Mouse (Mus musculus) liver, adult 2 months (tissue): ENCODE results near the gene Prune2. TPM values are rescaled to one million over a fixed set of nuclear protein-coding genes. Genes with fewer than 3 reads are reported as not detected.

Experiments used
- DNase-seq: peaks from one replicate; pipeline ENCODE4 v3.0.0-alpha.2; 2011; ENCODE audit warnings: low read depth, low spot score; ENCODE audit errors: extremely low read depth
- H3K27ac ChIP-seq: fragments of 200-500 bp; replicated peaks from 2 replicates; pipeline ENCODE4 v1.5.1; 2012; ENCODE audit warnings: low read depth, mild to moderate bottlenecking, control low read depth, inconsistent platforms, low read length; ENCODE audit not compliant: insufficient read depth
- H3K27me3 ChIP-seq: fragments of 200-500 bp; 2 replicates; pipeline ENCODE4 v1.6.1; 2012; ENCODE audit warnings: mild to moderate bottlenecking, moderate library complexity, low read length, inconsistent platforms; ENCODE audit not compliant: control insufficient read depth, insufficient read depth
- H3K36me3 ChIP-seq: fragments of 200-500 bp; 2 replicates; pipeline ENCODE4 v1.6.1; 2012; ENCODE audit warnings: low read length, inconsistent platforms; ENCODE audit not compliant: control insufficient read depth, insufficient read depth
- H3K4me1 ChIP-seq: fragments of 200-500 bp; 2 replicates; pipeline ENCODE4 v1.6.1; 2011; ENCODE audit warnings: low read length; ENCODE audit not compliant: control insufficient read depth, insufficient read depth
- H3K4me3 ChIP-seq: fragments of 200-500 bp; 2 replicates; pipeline ENCODE4 v1.5.1; 2011; ENCODE audit warnings: low read depth, mild to moderate bottlenecking, control low read depth, low read length, moderate library complexity; ENCODE audit not compliant: insufficient read depth
- H3K79me2 ChIP-seq: fragments of 200-500 bp; 2 replicates; pipeline ENCODE4 v1.6.1; 2012; ENCODE audit warnings: inconsistent platforms, mild to moderate bottlenecking, low read length, moderate library complexity; ENCODE audit not compliant: control insufficient read depth, insufficient read depth
- H3K9ac ChIP-seq: fragments of 200-500 bp; 2 replicates; pipeline ENCODE4 v1.6.1; 2012; ENCODE audit warnings: low read depth, mild to moderate bottlenecking, control low read depth, inconsistent platforms, low read length
- CTCF ChIP-seq: fragments of 200-500 bp; IDR thresholded peaks from 2 replicates; pipeline ENCODE4 v1.5.1; 2011; ENCODE audit warnings: low read depth, low read length, control low read depth
- POLR2A ChIP-seq: fragments of 200-500 bp; IDR thresholded peaks from 2 replicates; pipeline ENCODE4 v1.6.1; 2011; ENCODE audit warnings: low read length, control low read depth; ENCODE audit not compliant: insufficient read depth; ENCODE audit errors: extremely low read depth
- WGBS: fragments of 180-500 bp; shearing (Covaris S2); methylation state at CpG from one replicate; pipeline ENCODE4 v1.1.7; 2018; 5-methylcytosine and 5-hydroxymethylcytosine counted together
- polyA plus RNA-seq: library from polyadenylated mRNA; depleted of rRNA; stranded (reverse); fragments of >200 nt; gene quantifications from 2 replicates; pipeline ENCODE4 v1.2.3, GENCODE M21; 2012
- total RNA-seq: library from RNA; depleted of rRNA; stranded (reverse); fragments of >200 nt; gene quantifications from 2 replicates; pipeline ENCODE4 v1.2.3, GENCODE M21; 2014

Prune2 gene
- total and polyA plus RNA-seq, 2 experiments: 0.06 to 0.55 TPM

DNA sequence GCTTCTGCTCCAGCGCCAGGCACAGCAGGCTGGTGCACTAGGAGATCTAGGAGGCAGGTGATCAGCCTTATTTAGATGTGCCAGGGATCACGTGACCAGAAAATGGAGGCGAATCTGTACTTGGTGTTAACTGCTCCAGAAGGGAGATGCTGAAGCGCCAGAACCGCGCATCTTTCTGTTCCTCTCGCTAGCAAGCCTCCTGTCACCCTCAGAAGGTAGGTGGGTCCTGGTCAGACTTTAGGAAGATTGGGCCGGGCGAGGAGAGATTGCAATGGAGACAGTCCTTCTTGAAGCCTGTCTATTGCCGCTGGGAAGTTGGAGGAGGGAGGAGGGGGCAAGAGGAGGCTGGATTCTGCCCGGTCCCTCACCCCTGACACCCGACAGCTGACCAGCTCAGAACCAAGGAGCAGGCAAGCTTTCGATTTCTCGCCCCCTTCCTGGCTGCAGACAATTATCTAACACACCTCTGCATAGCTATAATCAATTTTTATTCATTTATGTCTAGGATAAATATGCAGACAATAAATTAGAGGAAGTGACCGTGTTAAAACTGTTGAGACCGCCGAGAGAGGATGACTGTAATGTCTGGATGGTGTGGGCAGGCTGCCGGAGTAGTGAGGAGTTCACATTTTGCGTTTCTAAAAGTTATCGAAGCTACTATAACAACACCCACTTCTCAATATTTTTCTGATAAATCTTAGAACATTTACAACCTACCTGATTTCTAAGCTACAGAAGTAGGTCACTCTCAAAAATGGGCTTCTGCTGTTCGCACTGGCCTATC, 181.0 kb downstream of the Prune2 start:
- no peak for DNase-seq
- Histone ChIP-seq H3K4me1 (no peaks in the 10 kb centered on the region), H3K4me3 (no peak overlapping the region), H3K79me2 (no peaks in the 10 kb centered on the region), H3K9ac (no peak overlapping the region), H3K27me3 (0 out of 2 replicates have a peak, but pooled peaks cover 3% of the 10 kb centered on the region), H3K36me3 (no peaks in the 10 kb centered on the region), H3K27ac (no peak overlapping the region)
- 14% methylated on average over 21 of the region's 21 CpGs for WGBS
- no peak for TF ChIP-seq CTCF
- TF ChIP-seq POLR2A: no peak

GRCm38 (mm10) chr19:17137656-17138055, 181.7 kb downstream of the Prune2 start:
- WGBS: 21% methylated on average over 2 of the region's 2 CpGs
- no peak for DNase-seq
- no peaks in the 10 kb centered on the region for H3K36me3 ChIP-seq
- 0 out of 2 replicates have a peak, but pooled peaks cover 3% of the 10 kb centered on the region for H3K27me3 ChIP-seq
- no peak overlapping the region for H3K4me3 ChIP-seq
- H3K4me1 ChIP-seq: no peaks in the 10 kb centered on the region
- TF ChIP-seq CTCF: no peak
- TF ChIP-seq POLR2A: no peak
- H3K27ac ChIP-seq: no peak overlapping the region
- H3K9ac ChIP-seq: no peak overlapping the region
- no peaks in the 10 kb centered on the region for H3K79me2 ChIP-seq

- Histone ChIP-seq H3K4me1 (no peaks in the 10 kb centered on the region), H3K27me3 (0 out of 2 replicates have a peak, but pooled peaks cover 3% of the 10 kb centered on the region), H3K27ac (no peak overlapping the region), H3K79me2 (no peaks in the 10 kb centered on the region), H3K9ac (no peak overlapping the region), H3K36me3 (no peaks in the 10 kb centered on the region), H3K4me3 (no peak overlapping the region)
- 29% methylated on average over 10 of the region's 10 CpGs for WGBS
- no peak for DNase-seq
- no peak for TF ChIP-seq POLR2A
- no peak for TF ChIP-seq CTCF
Observed at GRCm38 (mm10) chr19:17138144-17138915, 182.4 kb downstream of the Prune2 start.

DNA sequence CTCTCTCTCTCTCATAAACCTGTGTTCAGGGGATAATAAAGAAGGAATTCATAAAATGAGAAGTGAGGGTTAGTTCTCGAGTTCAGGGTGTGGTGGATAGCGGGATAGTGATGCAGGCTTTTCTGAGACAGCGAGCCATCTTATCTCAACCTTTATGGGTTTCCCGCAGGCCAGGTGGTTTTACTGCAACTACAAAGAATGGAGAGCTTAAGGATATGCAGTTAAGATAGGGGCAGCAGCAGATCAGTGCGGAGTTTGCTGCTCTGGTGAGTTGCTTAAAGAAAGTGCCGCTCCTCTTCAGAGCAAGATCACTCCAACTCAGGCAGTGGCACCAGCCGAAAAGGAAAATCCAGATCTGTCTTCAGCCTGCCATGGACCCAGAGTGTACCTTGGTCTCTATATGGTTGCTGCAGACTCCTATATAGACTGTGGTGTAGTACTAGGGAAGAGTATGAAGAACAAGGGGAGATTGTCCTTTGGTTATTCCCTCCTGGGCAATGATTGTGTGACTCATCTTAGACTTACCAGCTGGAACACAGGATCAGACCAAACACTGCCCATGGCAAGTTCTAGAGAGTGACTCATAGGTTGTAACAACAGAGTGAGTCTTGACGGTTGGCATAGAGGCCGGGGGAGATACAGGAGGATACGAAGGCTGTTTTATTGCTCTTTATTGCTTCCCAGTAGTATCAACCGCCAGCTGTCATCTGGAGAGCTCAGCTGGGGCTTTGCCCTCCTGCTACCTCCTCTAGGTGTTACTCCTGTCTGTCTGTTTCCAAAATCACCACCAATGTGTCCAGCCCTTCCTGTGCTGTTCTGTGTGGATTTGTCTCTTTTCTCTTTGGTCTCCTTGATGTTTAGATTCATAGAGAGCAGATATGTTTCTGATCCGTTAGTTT, 184.3 kb downstream of the Prune2 start:
- Histone ChIP-seq H3K36me3 (no peaks in the 10 kb centered on the region), H3K4me3 (no peak overlapping the region), H3K9ac (no peak overlapping the region), H3K27ac (no peak overlapping the region), H3K27me3 (0 out of 2 replicates have a peak, but pooled peaks cover 3% of the 10 kb centered on the region), H3K4me1 (no peaks in the 10 kb centered on the region), H3K79me2 (no peaks in the 10 kb centered on the region)
- TF ChIP-seq POLR2A (no peak), CTCF (no peak)
- DNase-seq: no peak
- WGBS: 72% methylated on average over 12 of the region's 12 CpGs

DNA sequence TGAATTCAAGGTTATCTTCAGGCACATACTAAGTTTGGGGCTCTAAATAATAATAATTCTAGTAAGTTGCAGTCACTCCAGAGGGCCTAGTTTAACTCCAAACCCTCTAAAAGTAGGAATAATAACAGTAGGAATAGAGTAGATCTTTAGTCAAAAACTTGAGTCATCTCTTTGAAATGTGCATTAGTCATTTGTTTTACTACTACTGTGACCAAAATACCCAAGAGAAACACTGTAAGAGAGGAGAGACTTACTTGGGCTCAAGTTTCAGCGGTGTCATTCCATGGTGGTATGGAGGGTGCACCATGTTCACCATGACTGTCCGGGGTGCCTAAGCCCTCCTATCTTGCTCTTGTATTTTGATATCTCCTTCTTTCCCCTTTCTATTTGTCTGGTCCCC, 187.3 kb downstream of the Prune2 start:
- H3K9ac ChIP-seq: no peak overlapping the region
- H3K4me1 ChIP-seq: no peaks in the 10 kb centered on the region
- no peak for DNase-seq
- WGBS: 88% methylated on average over 2 of the region's 2 CpGs
- H3K79me2 ChIP-seq: no peaks in the 10 kb centered on the region
- TF ChIP-seq POLR2A (no peak), CTCF (no peak)
- no peaks in the 10 kb centered on the region for H3K36me3 ChIP-seq
- H3K27me3 ChIP-seq: no peaks in the 10 kb centered on the region
- no peak overlapping the region for H3K4me3 ChIP-seq
- no peak overlapping the region for H3K27ac ChIP-seq
